Mouse (Mus musculus): ENCODE measurements around the gene Olfr747.
"Not testable (repeated sequence)": the region's sequence is repeated elsewhere in the genome, so short reads cannot be mapped to it uniquely, and the experiment has no call there.

Olfr747 gene

GRCm38 (mm10) chr14:50693106-50693505, at the start of gene Olfr747:
Olfr747 (minus strand) TSS chr14:50693206.
- DNase-seq, result no peak

DNA sequence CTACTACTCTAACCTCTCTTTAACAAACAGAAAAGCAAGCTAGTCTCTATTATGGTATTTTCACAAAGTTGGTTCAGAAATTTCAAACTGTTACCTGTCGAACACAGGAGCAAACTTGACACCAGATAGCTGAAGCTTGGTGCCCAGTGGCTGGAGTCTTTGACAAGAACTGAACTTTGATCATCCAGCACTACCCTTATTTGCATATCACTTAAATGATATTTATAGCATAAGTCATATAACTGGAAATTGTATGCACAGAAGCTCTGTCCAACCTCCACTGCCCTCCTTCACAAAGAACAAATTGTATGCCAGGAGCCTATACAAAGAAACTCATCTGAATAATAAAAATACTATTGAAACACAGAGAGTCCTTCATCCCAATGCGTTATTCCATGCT, 48.6 kb upstream of the Olfr747 start:
- DNase-seq, result no peak

GRCm38 (mm10) chr14:50740334-50740733, 47.3 kb upstream of the Olfr747 start:
- no peak for DNase-seq

DNA sequence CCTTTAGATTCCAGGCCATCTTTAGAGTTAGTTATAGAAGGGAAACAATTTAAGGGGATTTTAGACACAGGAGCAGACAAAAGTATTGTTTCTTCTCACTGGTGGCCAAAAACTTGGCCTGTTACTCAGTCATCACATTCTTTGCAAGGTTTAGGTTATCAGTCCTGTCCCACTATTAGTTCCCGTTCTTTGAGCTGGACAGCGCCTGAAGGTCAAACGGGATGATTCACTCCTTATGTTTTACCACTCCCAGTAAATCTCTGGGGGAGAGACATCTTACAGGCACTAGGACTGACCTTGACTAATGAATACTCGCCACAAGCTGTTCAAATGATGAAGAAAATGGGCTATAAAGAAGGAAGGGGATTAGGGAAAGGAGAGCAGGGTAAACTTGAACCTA, 29.4 kb upstream of the Olfr747 start:
- DNase-seq, result not testable (repeated sequence)

DNA sequence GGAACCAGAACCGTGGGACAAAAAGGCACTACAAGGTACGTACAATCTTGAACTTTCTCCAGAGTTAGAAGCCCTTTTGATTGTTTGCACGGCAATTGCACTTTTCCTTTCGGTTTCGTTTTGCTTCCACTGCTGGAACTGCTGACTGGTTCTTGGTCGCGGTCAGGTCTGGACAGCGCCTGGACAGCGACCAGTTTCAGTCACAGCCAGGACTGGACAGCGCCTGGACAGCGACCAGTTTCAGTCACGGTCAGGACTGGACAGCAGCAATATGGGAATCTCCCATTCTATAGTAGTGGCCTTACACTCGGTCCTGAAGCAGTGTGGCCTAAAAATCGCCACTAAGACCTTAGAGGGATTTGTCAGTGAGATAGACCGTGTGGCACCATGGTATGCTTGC, 26.9 kb upstream of the Olfr747 start:
- DNase-seq, result not testable (repeated sequence)

DNA sequence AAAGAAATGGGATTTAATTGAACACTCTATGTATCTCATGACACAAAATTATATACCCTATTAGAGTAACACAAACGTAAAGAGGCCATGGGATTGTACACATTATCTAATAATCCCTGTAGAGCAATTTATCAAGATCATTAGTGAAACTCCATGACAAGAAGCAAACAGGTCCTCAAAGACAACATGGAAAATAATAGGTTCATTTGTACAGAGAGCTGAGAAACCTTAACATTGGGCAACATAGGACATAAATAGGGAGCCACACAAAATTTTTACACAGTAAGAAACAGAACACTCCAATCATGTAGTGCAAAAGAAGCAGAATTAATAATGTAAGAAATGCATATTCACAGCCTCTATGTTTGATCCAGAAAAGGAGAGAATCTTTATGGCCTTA, 14.1 kb upstream of the Olfr747 start, which contains the start of gene Olfr748:
TSS of gene Olfr748 (plus strand) at position 301 of the 400 bp plus-strand sequence.
- DNase-seq, result no peak

DNA sequence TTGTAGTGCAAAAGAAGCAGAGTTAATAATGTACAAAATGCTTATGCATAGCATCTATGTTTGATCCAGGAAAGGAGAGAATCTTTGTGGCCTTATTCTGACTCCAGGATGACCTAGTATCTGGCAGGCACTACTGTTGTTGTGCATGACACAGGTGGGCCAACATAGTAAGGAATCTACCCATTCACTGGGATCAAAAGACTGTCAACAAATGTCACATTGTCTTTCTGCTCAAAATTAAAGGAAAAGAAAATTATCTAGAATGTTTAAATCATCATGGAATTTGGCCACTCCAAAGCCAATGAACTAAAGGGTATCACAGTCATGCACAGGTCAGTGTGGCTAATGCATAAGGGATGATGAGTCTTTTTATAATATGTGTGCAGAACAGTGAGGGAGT, 46.2 kb downstream of the Olfr747 start, which contains the start of gene Olfr746:
TSS of gene Olfr746 (plus strand) at position 301 of the 400 bp plus-strand sequence.
- no peak for DNase-seq

DNA sequence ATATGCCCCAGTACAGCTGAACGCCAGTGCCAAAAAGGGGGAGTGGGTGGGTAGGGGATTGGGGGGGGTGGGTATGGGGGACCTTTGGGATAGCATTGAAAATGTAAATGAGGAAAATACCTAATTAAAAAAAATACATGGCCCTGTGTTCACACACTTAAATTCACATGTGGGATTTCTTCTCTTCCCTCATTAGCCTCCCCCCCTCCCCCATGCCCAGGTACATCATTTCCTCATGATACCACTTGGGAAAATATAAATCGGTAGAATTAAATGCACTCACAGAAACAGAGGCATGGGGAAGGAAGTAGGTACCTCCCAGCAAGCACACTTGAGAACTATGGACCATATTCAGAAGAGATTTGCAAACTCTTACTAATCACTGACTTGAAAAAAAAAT, 53.9 kb downstream of the Olfr747 start, which contains the start of gene Olfr745:
TSS of gene Olfr745 (plus strand) at position 301 of the 400 bp plus-strand sequence.
- no peak for DNase-seq

Measured in kidney, adult 11 months (tissue).